Mouse (Mus musculus) liver, postnatal 0 days (tissue): ENCODE data around the gene Gdf7.

Experiments used
- CTCF ChIP-seq: sonication (generic); IDR thresholded peaks from 2 replicates; pipeline ENCODE4 v1.5.1; 2016; ENCODE audit warnings: antibody characterized with exemption, low read depth
- EP300 ChIP-seq: IDR thresholded peaks from 2 replicates; pipeline ENCODE4 v1.6.1; 2016; ENCODE audit warnings: antibody characterized with exemption, low read depth, mild to moderate bottlenecking

DNA sequence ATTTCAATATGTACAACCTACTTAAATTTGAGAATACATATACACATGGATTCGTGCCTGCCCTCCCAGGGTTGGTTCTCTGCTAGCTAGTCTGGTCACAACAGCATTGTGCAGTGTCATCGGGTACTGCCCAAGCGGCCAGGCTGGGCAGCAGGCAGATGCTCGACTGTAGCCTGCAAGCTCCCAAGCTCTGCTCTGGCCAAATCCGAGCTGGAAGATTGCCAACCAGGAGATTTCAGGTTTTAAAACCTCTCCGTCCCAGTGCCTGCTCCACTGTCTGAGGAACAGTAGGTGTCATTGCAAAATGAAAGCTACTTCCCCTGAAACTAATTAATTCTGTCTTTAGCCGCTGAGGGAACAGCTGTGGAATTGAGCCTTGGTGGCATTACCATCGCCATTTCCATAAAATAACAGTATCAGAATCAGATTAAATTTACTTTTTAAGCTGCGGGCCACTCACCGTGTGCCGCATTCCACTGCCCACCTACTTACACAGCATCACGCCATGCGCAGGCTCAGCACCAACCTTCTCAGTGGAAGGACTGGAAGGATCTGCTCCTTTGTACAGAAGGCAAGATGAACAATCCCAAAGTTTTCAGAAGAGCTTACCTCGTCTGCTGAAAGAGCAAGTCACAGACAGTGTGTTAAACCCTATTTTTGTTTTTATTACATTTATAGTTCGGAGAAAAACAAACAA is 10.4 kb downstream of the Gdf7 start:
- TF ChIP-seq CTCF (no peak), EP300 (no peak)
